Mouse (Mus musculus): ENCODE results near the gene Gm14139.
"Not testable (repeated sequence)": the region's sequence is repeated elsewhere in the genome, so short reads cannot be mapped to it uniquely, and the experiment has no call there.

Gm14139 gene

GRCm38 (mm10) chr2:150181570-150181999, at the start of gene Gm14139:
Gene Gm14139 (plus strand): TSS chr2:150181755.
- DNase-seq (ENCODE audit: low read depth, low spot score), result peak; percentile 95

GRCm38 (mm10) chr2:150132002-150132401, 49.6 kb upstream of the Gm14139 start:
- DNase-seq (ENCODE audit: low read depth, low spot score), result not testable (repeated sequence)

- DNase-seq (ENCODE audit: low read depth, low spot score), result no peak
These were observed 48.8 kb upstream of the Gm14139 start for GRCm38 (mm10) chr2:150132773-150133172.

- DNase-seq (ENCODE audit: low read depth, low spot score), result peak; percentile 94
These were observed 45.1 kb upstream of the Gm14139 start, which contains the start of gene Zfp120 for GRCm38 (mm10) chr2:150136435-150136897. Gene Zfp120 (minus strand): TSS chr2:150136708.

GRCm38 (mm10) chr2:150166703-150167102, 14.9 kb upstream of the Gm14139 start:
- DNase-seq (ENCODE audit: low read depth, low spot score), result no peak

- no peak for DNase-seq (ENCODE audit: low read depth, low spot score)
These were observed 7.7 kb upstream of the Gm14139 start for GRCm38 (mm10) chr2:150173833-150174232.

GRCm38 (mm10) chr2:150179579-150179978, 2.0 kb upstream of the Gm14139 start, which contains the start of gene Gm10770:
Gene Gm10770 (minus strand): TSS chr2:150179679.
- not testable (repeated sequence) for DNase-seq (ENCODE audit: low read depth, low spot score)

- DNase-seq (ENCODE audit: low read depth, low spot score), result peak; percentile 67
These were observed 509 bp upstream of the Gm14139 start for GRCm38 (mm10) chr2:150181046-150181445.

- peak; percentile 44 for DNase-seq (ENCODE audit: low read depth, low spot score)
These were observed 36.2 kb downstream of the Gm14139 start, which contains the start of gene Zfp937 for GRCm38 (mm10) chr2:150217600-150218362. Gene Zfp937 (plus strand): TSS chr2:150218073.

- DNase-seq (ENCODE audit: low read depth, low spot score), result not testable (repeated sequence)
These were observed 36.8 kb downstream of the Gm14139 start for GRCm38 (mm10) chr2:150218363-150218725.

GRCm38 (mm10) chr2:150223263-150223662, 41.7 kb downstream of the Gm14139 start:
- DNase-seq (ENCODE audit: low read depth, low spot score), result not testable (repeated sequence)

Data from ES-CJ7 (cell line).